Comparison of ENCODE assay signal across 8 mouse cellular contexts in the genomic region with DNA sequence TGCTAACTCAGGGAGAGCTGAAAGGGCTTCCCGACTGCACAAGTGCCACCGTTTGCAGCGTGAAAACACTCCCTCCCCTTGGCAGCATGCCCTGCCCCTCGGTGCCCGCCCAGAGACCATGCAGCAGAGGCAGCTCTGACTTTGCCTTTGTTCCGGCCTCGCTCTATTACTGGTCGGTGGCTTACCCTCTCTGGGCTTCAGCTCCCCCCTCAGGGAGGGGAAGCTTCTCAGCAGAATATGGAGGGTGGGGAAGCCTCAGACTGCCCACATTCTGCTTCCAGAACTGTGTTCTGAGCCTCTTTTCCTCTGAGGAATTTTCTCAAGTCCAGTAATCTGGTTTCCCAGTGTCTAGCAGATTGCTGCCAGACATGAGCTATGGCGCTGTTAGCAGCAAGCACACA. TPM values are rescaled to one million over a fixed set of nuclear protein-coding genes. Genes with fewer than 3 reads are reported as not detected.
DNase-seq lines count a peak whose midpoint lies in the region; ATAC-seq and TF ChIP-seq lines count a peak whose summit lies in the region.

No protein-coding gene starts in this region.

- peak overlapping the region; percentile 80 for H3K27ac ChIP-seq in neural tube, embryonic 13.5 days (replicated peaks)
- peak overlapping the region; percentile 55; the same call in 1 of the 2 replicates for H3K27ac ChIP-seq in heart, adult 2 months
- peak overlapping the region; percentile 99 for H3K27ac ChIP-seq in lung, embryonic 16.5 days (ENCODE audit: low read length)
- peak overlapping the region; percentile 76; the same call in 1 of the 2 replicates for H3K27ac ChIP-seq in stomach, embryonic 14.5 days (ENCODE audit: low read length)

- no peaks in the 10 kb centered on the region for H3K79me2 ChIP-seq in heart, adult 2 months (replicated peaks; ENCODE audit: control insufficient read depth, insufficient read depth, low read length)

- no peak for TF ChIP-seq POLR2A in heart, adult 2 months (IDR thresholded peaks at IDR 0.05; ENCODE audit: insufficient read depth, low read depth, low read length)

- WGBS in neural tube, embryonic 13.5 days = 48% methylated on average over 9 of the region's 9 CpGs
- WGBS in heart, adult 2 months = 31% methylated on average over 9 of the region's 9 CpGs
- WGBS in lung, embryonic 16.5 days = 24% methylated on average over 9 of the region's 9 CpGs
- WGBS in stomach, embryonic 14.5 days = 46% methylated on average over 9 of the region's 9 CpGs

- no peak for DNase-seq in neural tube, embryonic 10.5 days (ENCODE audit: extremely low spot score, low spot score)
- DNase-seq in cerebellum, postnatal 4 days (ENCODE audit: low spot score in 2 of 2) = peak; percentile 28 to 74
- DNase-seq in heart, adult 2 months = peak; percentile 61 to 65
- peak; percentile 43 for DNase-seq in kidney, adult 18-20 months
- DNase-seq in thymus, postnatal 14 days = no peak

- ATAC-seq in neural tube, embryonic 13.5 days (ENCODE audit: low read depth) = peak; percentile 72
- ATAC-seq in lung, embryonic 16.5 days (ENCODE audit: low read depth) = peak; percentile 71
- ATAC-seq in stomach, embryonic 14.5 days (ENCODE audit: insufficient number of reproducible peaks, insufficient read depth, low FRiP score, low read depth) = no peak

- TF ChIP-seq EP300 in heart, adult 2 months (IDR thresholded peaks at IDR 0.05; ENCODE audit: insufficient read depth, low read depth, low read length) = no peak

- intact Hi-C loops in heart, adult 2 months (cut with DNase I) = loop anchor here (2.0 kb wide), 1 partner anchor 20 kb away; no protein-coding TSS in a partner anchor

- peaks cover 11% of the 10 kb centered on the region; the same call in 1 of the 2 replicates for H3K4me1 ChIP-seq in neural tube, embryonic 13.5 days (replicated peaks)
- no peaks in the 10 kb centered on the region for H3K4me1 ChIP-seq in heart, adult 2 months (ENCODE audit: control insufficient read depth, insufficient read depth, low read length)
- peaks cover 28% of the 10 kb centered on the region for H3K4me1 ChIP-seq in lung, embryonic 16.5 days (replicated peaks; ENCODE audit: control insufficient read depth, insufficient read depth, low read length)
- H3K4me1 ChIP-seq in stomach, embryonic 14.5 days (ENCODE audit: control insufficient read depth, insufficient read depth, low read length) = peaks cover 2% of the 10 kb centered on the region; the same call in 1 of the 2 replicates

- no peaks in the 10 kb centered on the region for H3K9me3 ChIP-seq in neural tube, embryonic 13.5 days
- no peaks in the 10 kb centered on the region for H3K9me3 ChIP-seq in lung, embryonic 16.5 days (ENCODE audit: control insufficient read depth, low read length)
- no peaks in the 10 kb centered on the region for H3K9me3 ChIP-seq in stomach, embryonic 14.5 days (ENCODE audit: control insufficient read depth, low read depth, low read length)

- TF ChIP-seq CTCF in heart, adult 2 months (IDR thresholded peaks at IDR 0.05) = 0 out of 2 replicates have a peak, but pooled peaks have one; percentile 7

- peaks cover 84% of the 10 kb centered on the region for H3K36me3 ChIP-seq in neural tube, embryonic 13.5 days
- H3K36me3 ChIP-seq in heart, adult 2 months (ENCODE audit: control insufficient read depth, insufficient read depth, low read length) = no peaks in the 10 kb centered on the region
- H3K36me3 ChIP-seq in lung, embryonic 16.5 days (ENCODE audit: control insufficient read depth, insufficient read depth, low read length) = peaks cover 2% of the 10 kb centered on the region; the same call in 1 of the 2 replicates
- peaks cover 11% of the 10 kb centered on the region; the same call in 1 of the 2 replicates for H3K36me3 ChIP-seq in stomach, embryonic 14.5 days (ENCODE audit: control insufficient read depth, insufficient read depth, low read length)

- H3K27me3 ChIP-seq in neural tube, embryonic 13.5 days = no peaks in the 10 kb centered on the region
- no peaks in the 10 kb centered on the region for H3K27me3 ChIP-seq in heart, adult 2 months (ENCODE audit: control insufficient read depth, insufficient read depth, low read length)
- H3K27me3 ChIP-seq in lung, embryonic 16.5 days (ENCODE audit: control insufficient read depth, insufficient read depth, low read depth, low read length) = no peaks in the 10 kb centered on the region
- no peaks in the 10 kb centered on the region for H3K27me3 ChIP-seq in stomach, embryonic 14.5 days (ENCODE audit: control insufficient read depth, insufficient read depth, low read length)

- no peak overlapping the region for H3K4me2 ChIP-seq in neural tube, embryonic 13.5 days
- H3K4me2 ChIP-seq in lung, embryonic 16.5 days (ENCODE audit: low read depth, low read length) = peak overlapping the region; percentile 40
- H3K4me2 ChIP-seq in stomach, embryonic 14.5 days (replicated peaks; ENCODE audit: low read depth, low read length) = no peak overlapping the region

- H3K4me3 ChIP-seq in neural tube, embryonic 13.5 days = no peak overlapping the region
- no peak overlapping the region for H3K4me3 ChIP-seq in heart, adult 2 months
- peak overlapping the region; percentile 19 for H3K4me3 ChIP-seq in lung, embryonic 16.5 days (ENCODE audit: low read length)
- no peak overlapping the region for H3K4me3 ChIP-seq in stomach, embryonic 14.5 days (ENCODE audit: low read depth, low read length)

- no peak overlapping the region for H3K9ac ChIP-seq in neural tube, embryonic 13.5 days
- no peak overlapping the region for H3K9ac ChIP-seq in heart, adult 2 months (ENCODE audit: low read depth, low read length)
- H3K9ac ChIP-seq in lung, embryonic 16.5 days (ENCODE audit: low read length) = peak overlapping the region; percentile 48
- no peak overlapping the region for H3K9ac ChIP-seq in stomach, embryonic 14.5 days (replicated peaks; ENCODE audit: low read depth, low read length)

RNA-seq across cellular contexts. Expression of a gene that starts 36.3 kb away (rescaled TPM):
- polyA plus RNA-seq in neural tube, embryonic 13.5 days (2015; fragmentation: Nextera tagmentation; extraction: Ambion mirVana) = not detected in 2 replicates
- 10 to 100 TPM; 35.8 to 51.2 TPM for total RNA-seq in heart, adult 2 months (2021)
- polyA plus RNA-seq in heart, adult 2 months (2012; rRNA removed) = 268 and 304 TPM in 2 replicates
- 6.1 and 9.9 TPM in 2 replicates for polyA plus RNA-seq in lung, embryonic 16.5 days (2015; fragmentation: Nextera tagmentation; extraction: Ambion mirVana)
- polyA plus RNA-seq in stomach, embryonic 14.5 days (2014; fragmentation: Nextera tagmentation; extraction: Ambion mirVana) = not detected in 2 replicates

RNA-seq across cellular contexts. Expression of a gene that starts 44.6 kb away (rescaled TPM):
- polyA plus RNA-seq in neural tube, embryonic 13.5 days (2015; fragmentation: Nextera tagmentation; extraction: Ambion mirVana) = 19.4 and 20.4 TPM in 2 replicates
- total RNA-seq in heart, adult 2 months (2021) = 10 to 100 TPM; 17.4 to 19.2 TPM
- polyA plus RNA-seq in heart, adult 2 months (2012; rRNA removed) = 33.7 and 51.9 TPM in 2 replicates
- polyA plus RNA-seq in lung, embryonic 16.5 days (2015; fragmentation: Nextera tagmentation; extraction: Ambion mirVana) = 13.7 and 14.3 TPM in 2 replicates
- polyA plus RNA-seq in stomach, embryonic 14.5 days (2014; fragmentation: Nextera tagmentation; extraction: Ambion mirVana) = 12.3 and 12.9 TPM in 2 replicates

RNA-seq across cellular contexts. Expression of a gene that starts 55.2 kb away (rescaled TPM):
- polyA plus RNA-seq in neural tube, embryonic 13.5 days (2015; fragmentation: Nextera tagmentation; extraction: Ambion mirVana) = 10.9 and 11.9 TPM in 2 replicates
- total RNA-seq in heart, adult 2 months (2021) = under 1 TPM; 0.16 to 0.34 TPM
- polyA plus RNA-seq in heart, adult 2 months (2012; rRNA removed) = 0.59 and 0.64 TPM in 2 replicates
- 73.9 and 75.6 TPM in 2 replicates for polyA plus RNA-seq in lung, embryonic 16.5 days (2015; fragmentation: Nextera tagmentation; extraction: Ambion mirVana)
- 39.3 and 44.4 TPM in 2 replicates for polyA plus RNA-seq in stomach, embryonic 14.5 days (2014; fragmentation: Nextera tagmentation; extraction: Ambion mirVana)

Comparison
In these comparisons a context has a peak if more than half of its experiments do, and no peak if none do; other contexts are left out.
1. DNase-seq: peak in cerebellum, postnatal 4 days (2 of 2), heart, adult 2 months (2 of 2) and kidney, adult 18-20 months (single experiment); none in neural tube, embryonic 10.5 days (single experiment) and thymus, postnatal 14 days (single experiment).
2. RNA of a gene that starts 36.3 kb away (polyA plus RNA-seq): 268 to 304 TPM in heart, adult 2 months; 6.1 to 9.9 TPM in lung, embryonic 16.5 days, not detected in neural tube, embryonic 13.5 days and not detected in stomach, embryonic 14.5 days; every median in the first group is over 10 times any median in the second.
3. Peak in every context shown above with its lines, with median percentiles within 50 percentile points of each other: H3K27ac ChIP-seq.